Mouse (Mus musculus): Measurements from ENCODE around the gene Ebpl. TPM values are rescaled to one million over a fixed set of nuclear protein-coding genes. Genes with fewer than 3 reads are reported as not detected.

Ebpl gene
- 9.4 TPM for polyA plus RNA-seq (2017; shearing (Covaris generic))

DNA sequence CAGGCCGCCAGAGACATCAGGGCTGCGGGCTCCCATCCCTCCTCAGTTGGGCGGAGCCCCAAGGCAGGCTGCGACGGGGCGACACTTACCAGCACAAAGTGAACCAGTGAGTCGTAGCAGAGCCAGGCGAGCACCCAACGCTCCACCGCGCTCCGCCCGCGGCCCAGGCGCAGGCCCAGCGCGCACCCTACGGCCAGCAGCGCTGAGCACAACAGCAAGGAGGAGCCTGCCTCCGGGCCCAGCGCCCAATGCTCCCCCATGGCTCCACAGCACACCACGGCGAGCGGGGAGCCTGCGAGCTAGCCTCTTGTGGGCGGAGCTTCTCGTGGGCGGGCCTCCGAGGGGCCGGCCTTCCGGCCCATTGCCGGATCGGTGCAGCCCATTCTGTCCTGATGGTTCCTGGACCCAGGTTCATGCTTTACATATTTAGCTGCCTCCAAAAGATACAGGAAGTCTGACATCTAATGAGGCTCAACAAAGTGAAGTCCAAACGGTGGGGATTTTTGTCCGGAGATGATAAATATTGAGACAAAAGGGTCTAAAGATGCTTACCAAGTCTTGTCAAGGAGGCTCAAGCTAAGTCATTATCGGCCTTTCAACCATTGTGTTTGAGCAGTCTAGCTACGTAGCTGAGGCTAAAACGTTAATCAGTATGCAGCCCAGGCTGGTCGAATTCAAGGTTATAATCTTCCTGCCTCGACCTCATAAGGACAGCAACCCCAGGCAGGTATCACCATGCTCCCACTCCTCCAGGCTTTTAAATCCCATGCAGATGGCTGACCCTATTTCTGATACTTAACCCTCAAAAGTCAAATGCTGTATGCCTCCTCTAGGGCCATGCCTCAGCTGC lies at the start of gene Ebpl:
Gene Ebpl, minus strand, starts transcription at position 309 of the 850 bp plus-strand sequence.

GRCm38 (mm10) chr14:61309593-61309992 lies 50.6 kb downstream of the Ebpl start, which contains the start of gene Arl11:
Arl11 (plus strand) TSS chr14:61309753.

Other genes starting within 250 kb of the Ebpl start
- 6.6 TPM for gene Sacs, start 222.0 kb downstream of the Ebpl start, polyA plus RNA-seq (2017; shearing (Covaris generic))
- not detected for gene Sgcg, start 101.9 kb downstream of the Ebpl start, polyA plus RNA-seq (2017; shearing (Covaris generic))
- 0.43 TPM for gene Arl11, start 50.7 kb downstream of the Ebpl start, polyA plus RNA-seq (2017; shearing (Covaris generic))
- 45.2 TPM for gene Kpna3, start 79.4 kb upstream of the Ebpl start, polyA plus RNA-seq (2017; shearing (Covaris generic))
- gene Spryd7, start 196.4 kb upstream of the Ebpl start, polyA plus RNA-seq (2017; shearing (Covaris generic)) = 6.7 TPM
- gene Trim13, start 237.8 kb upstream of the Ebpl start, polyA plus RNA-seq (2017; shearing (Covaris generic)) = 9.6 TPM
- 0.35 TPM for gene Kcnrg, start 247.0 kb upstream of the Ebpl start, polyA plus RNA-seq (2017; shearing (Covaris generic))

Measured in CD4-positive, CD25-positive, alpha-beta regulatory T cell, adult 9 weeks (primary cell).